Mouse (Mus musculus) spleen, postnatal 36 days (tissue): ENCODE results near the gene 2200002D01Rik.

Experiments used
- DNase-seq, 2 experiments: peaks; one replicate each; pipeline ENCODE4 v3.0.0; 2022; ENCODE audit warnings: low spot score in 2 of 2, mixed read lengths in 1 of 2

Gene 2200002D01Rik

GRCm38 (mm10) chr7:29248261-29248841 is at the start of gene 2200002D01Rik:
Gene 2200002D01Rik (minus strand): TSS chr7:29248466.
- peak; percentile 18 to 33 for DNase-seq

GRCm38 (mm10) chr7:29296998-29297397 is 48.7 kb upstream of the 2200002D01Rik start:
- peak; percentile 47 to 65 for DNase-seq

GRCm38 (mm10) chr7:29295861-29296647 is 47.8 kb upstream of the 2200002D01Rik start:
- DNase-seq: no peak

- DNase-seq: peak; percentile 27 to 31
Observed at GRCm38 (mm10) chr7:29294111-29294761, 46.0 kb upstream of the 2200002D01Rik start.

- DNase-seq: no peak
Observed at GRCm38 (mm10) chr7:29293131-29294065, 45.1 kb upstream of the 2200002D01Rik start.

- DNase-seq: no peak
Observed at GRCm38 (mm10) chr7:29292458-29293098, 44.3 kb upstream of the 2200002D01Rik start.

GRCm38 (mm10) chr7:29291616-29292457 is 43.6 kb upstream of the 2200002D01Rik start:
- DNase-seq: no peak

- no peak for DNase-seq
Observed at GRCm38 (mm10) chr7:29290691-29291485, 42.6 kb upstream of the 2200002D01Rik start.

GRCm38 (mm10) chr7:29289856-29290255 is 41.6 kb upstream of the 2200002D01Rik start:
- no peak for DNase-seq

GRCm38 (mm10) chr7:29288942-29289638 is 40.8 kb upstream of the 2200002D01Rik start, which contains the start of gene Ppp1r14a:
Gene Ppp1r14a (plus strand): TSS chr7:29289308.
- DNase-seq: peak; percentile 48 to 57

- DNase-seq: no peak
Observed at GRCm38 (mm10) chr7:29288079-29288478, 39.8 kb upstream of the 2200002D01Rik start.

GRCm38 (mm10) chr7:29287481-29287880 is 39.2 kb upstream of the 2200002D01Rik start:
- no peak for DNase-seq

GRCm38 (mm10) chr7:29284523-29284922 is 36.3 kb upstream of the 2200002D01Rik start:
- DNase-seq: no peak

GRCm38 (mm10) chr7:29283876-29284275 is 35.6 kb upstream of the 2200002D01Rik start:
- no peak for DNase-seq

- DNase-seq: no peak
Observed at GRCm38 (mm10) chr7:29282074-29282554, 33.8 kb upstream of the 2200002D01Rik start.

GRCm38 (mm10) chr7:29281201-29282073 is 33.2 kb upstream of the 2200002D01Rik start, which contains the start of gene Spint2:
Gene Spint2 (minus strand): TSS chr7:29281912.
- peak; percentile 65 to 70 for DNase-seq

- no peak for DNase-seq
Observed at GRCm38 (mm10) chr7:29280801-29281200, 32.5 kb upstream of the 2200002D01Rik start.
